Mouse (Mus musculus) neural tube, embryonic 12.5 days (tissue): ENCODE data around the gene Trak1. TPM values are rescaled to one million over a fixed set of nuclear protein-coding genes. Genes with fewer than 3 reads are reported as not detected.
"Not testable (repeated sequence)": the region's sequence is repeated elsewhere in the genome, so short reads cannot be mapped to it uniquely, and the experiment has no call there.

Experiments
- ATAC-seq: fragments of 200-750 bp; cut with Nextera tagmentation; 2 replicates; pipeline ENCODE4 v1.8.0; 2017; ENCODE audit warnings: low read depth, mild to moderate bottlenecking, moderate TSS enrichment, moderate library complexity; ENCODE audit not compliant: low FRiP score
- H3K27ac ChIP-seq: fragments of 300-500 bp; sonication (generic); 2 replicates; pipeline ENCODE4 v1.5.1; 2016
- H3K27me3 ChIP-seq: fragments of 300-500 bp; sonication (generic); replicated peaks from 2 replicates; pipeline ENCODE4 v1.6.1; 2016; ENCODE audit warnings: mild to moderate bottlenecking
- H3K36me3 ChIP-seq: fragments of 300-500 bp; sonication (generic); 2 replicates; pipeline ENCODE4 v1.6.1; 2016; ENCODE audit warnings: mild to moderate bottlenecking
- H3K4me1 ChIP-seq: fragments of 300-500 bp; sonication (generic); 2 replicates; pipeline ENCODE4 v1.6.1; 2016
- H3K4me2 ChIP-seq: fragments of 300-500 bp; sonication (generic); replicated peaks from 2 replicates; pipeline ENCODE4 v1.6.1; 2016; ENCODE audit warnings: mild to moderate bottlenecking
- H3K4me3 ChIP-seq: fragments of 300-500 bp; sonication (generic); 2 replicates; pipeline ENCODE4 v1.5.1; 2016
- H3K9ac ChIP-seq: fragments of 300-500 bp; sonication (generic); 2 replicates; pipeline ENCODE4 v1.6.1; 2016; ENCODE audit warnings: mild to moderate bottlenecking
- H3K9me3 ChIP-seq: fragments of 300-500 bp; sonication (generic); 2 replicates; pipeline ENCODE4 v1.6.1; 2016; ENCODE audit warnings: mild to moderate bottlenecking
- WGBS: fragments of 180-500 bp; shearing (Covaris S2); methylation state at CpG from one replicate; pipeline ENCODE4 v1.1.7; 2016; 5-methylcytosine and 5-hydroxymethylcytosine counted together
- polyA plus RNA-seq: library from polyadenylated mRNA; unstranded; fragments of >200 nt; fragmentation: Nextera tagmentation; extraction: Ambion mirVana; gene quantifications from 2 replicates; pipeline ENCODE4 v1.2.1, GENCODE M21; 2016

The Trak1 gene
- polyA plus RNA-seq, 1 experiment from 2014 or later: 41.7 TPM

DNA sequence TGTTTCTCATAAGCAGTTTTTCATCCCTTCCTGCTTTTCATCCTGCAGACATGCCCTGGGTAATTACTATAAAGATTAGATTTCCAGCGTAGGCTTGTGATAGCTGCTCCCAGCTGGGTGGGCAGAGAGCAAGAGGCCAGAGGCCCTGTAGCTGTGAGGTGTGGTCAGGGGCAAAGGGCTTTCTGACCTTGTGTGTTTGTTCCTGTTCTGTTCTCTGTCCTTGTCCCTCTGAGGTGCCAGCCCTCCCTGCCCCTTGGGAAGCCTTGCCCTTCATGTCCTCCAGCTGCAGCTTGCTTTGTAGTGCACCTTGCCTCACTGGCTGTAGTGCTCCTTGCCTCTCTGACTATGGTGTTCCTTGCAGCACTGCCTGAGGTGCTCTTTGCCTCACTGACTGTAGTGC is 139.2 kb downstream of the Trak1 start:
- H3K27ac ChIP-seq: no peak overlapping the region
- no peaks in the 10 kb centered on the region for H3K4me1 ChIP-seq
- H3K36me3 ChIP-seq: peaks cover 12% of the 10 kb centered on the region; the same call in 1 of the 2 replicates
- no peak overlapping the region for H3K4me3 ChIP-seq
- H3K4me2 ChIP-seq: no peak overlapping the region
- 85% methylated on average over 1 of the region's 1 CpGs for WGBS
- no peak for ATAC-seq
- H3K9ac ChIP-seq: no peak overlapping the region
- no peaks in the 10 kb centered on the region for H3K27me3 ChIP-seq
- no peaks in the 10 kb centered on the region for H3K9me3 ChIP-seq

DNA sequence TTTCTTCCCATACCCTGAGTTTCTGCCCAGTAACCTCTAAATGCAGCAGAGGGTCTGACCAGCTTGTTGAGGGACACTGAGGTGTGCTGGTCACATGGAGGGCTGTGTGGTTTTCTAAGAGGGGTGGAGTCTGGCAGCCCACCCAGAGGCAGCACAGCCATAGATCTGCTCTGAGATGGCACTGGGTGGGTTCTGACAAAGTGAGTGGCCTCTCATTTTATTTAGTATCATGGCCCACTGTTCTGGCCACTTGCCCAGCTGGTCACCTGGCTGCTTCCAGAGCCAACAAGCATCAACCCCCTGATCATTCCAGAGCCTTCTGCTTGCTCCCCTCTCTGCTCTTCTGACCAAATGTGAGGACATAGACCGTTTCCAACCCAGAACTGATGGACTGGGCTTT is 144.8 kb downstream of the Trak1 start:
- H3K9me3 ChIP-seq: no peaks in the 10 kb centered on the region
- H3K4me1 ChIP-seq: no peaks in the 10 kb centered on the region
- no peak overlapping the region for H3K4me3 ChIP-seq
- ATAC-seq: no peak
- H3K27me3 ChIP-seq: no peaks in the 10 kb centered on the region
- no peak overlapping the region for H3K4me2 ChIP-seq
- H3K27ac ChIP-seq: no peak overlapping the region
- WGBS: 87% methylated on average over 1 of the region's 1 CpGs
- no peak overlapping the region for H3K9ac ChIP-seq
- peaks cover 42% of the 10 kb centered on the region for H3K36me3 ChIP-seq

DNA sequence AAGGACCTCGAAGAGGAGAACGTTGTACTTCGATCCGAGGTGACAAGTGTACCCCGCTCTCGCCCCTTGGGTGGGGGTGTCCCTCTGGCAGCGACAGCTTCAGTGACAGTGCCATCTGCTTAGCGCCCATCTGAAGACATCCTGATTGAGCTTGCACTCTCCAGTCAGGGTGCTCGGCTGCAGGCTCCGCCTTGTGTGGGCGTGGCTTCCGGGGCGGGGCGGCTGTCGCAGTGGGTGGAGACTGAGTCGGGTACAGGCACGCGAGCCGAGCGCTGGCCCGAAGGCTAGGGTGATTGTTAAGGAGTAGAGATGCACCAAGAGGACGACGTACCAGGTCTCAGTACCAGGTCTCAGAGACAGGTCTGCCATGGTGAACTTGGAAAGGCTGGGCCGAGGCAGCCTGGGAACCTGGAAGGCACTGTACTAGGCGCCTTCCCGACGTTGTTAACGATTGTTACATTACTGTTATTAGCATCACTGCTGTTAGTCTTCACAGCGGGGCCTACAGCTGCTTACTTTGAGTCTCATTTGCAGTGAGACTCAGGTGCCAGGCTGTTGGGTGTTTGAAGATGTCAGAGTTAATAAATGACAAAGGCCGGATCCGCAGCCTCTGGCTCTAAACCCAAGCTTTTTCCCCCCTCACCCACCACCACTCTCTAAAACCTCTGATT is 146.5 kb downstream of the Trak1 start:
- Histone ChIP-seq H3K9ac (no peak overlapping the region), H3K4me3 (no peak overlapping the region), H3K27me3 (no peaks in the 10 kb centered on the region), H3K9me3 (no peaks in the 10 kb centered on the region), H3K36me3 (peaks cover 59% of the 10 kb centered on the region), H3K4me2 (no peak overlapping the region), H3K4me1 (no peaks in the 10 kb centered on the region), H3K27ac (no peak overlapping the region)
- ATAC-seq: no peak
- 75% methylated on average over 31 of the region's 31 CpGs for WGBS

DNA sequence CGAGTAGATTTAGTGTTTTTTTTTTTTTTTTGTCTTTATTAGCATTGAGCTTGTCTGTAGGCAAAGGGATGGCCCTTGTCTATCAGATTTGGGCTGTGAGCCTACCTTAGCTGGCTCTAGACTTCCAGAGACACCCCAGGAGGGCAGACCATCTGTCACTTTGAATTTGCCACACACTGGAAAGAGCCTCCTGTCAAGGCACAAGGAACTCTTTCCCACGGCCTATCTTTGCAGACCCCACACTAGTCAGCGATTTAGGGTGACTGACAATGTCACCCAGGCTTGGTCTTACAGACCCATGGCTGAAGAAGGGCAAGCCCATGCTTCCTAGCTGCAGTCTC is 147.0 kb downstream of the Trak1 start:
- WGBS: 82% methylated on average over 3 of the region's 3 CpGs
- Histone ChIP-seq H3K4me2 (no peak overlapping the region), H3K9me3 (no peaks in the 10 kb centered on the region), H3K9ac (no peak overlapping the region), H3K27ac (no peak overlapping the region), H3K27me3 (no peaks in the 10 kb centered on the region), H3K4me3 (no peak overlapping the region), H3K4me1 (no peaks in the 10 kb centered on the region), H3K36me3 (peaks cover 62% of the 10 kb centered on the region)
- ATAC-seq: no peak

DNA sequence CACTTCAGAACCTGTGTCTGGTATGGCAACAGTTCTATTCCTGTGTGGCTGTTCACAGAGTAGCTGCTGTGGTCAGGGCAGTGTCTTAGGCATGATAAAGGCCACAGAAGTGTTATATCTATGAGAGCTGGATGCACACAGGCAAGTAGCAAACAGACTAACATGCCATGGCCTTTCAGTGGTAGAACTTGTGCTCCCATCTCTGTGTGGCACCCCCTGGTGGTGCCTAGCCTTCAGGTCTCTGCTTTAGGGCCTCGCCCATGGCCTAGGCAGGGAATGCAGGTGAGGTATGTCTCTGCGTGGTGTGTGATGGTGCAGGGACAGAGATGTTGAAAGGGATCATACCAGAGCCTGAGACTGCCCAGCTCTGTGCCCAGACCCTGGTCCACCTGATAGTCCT is 148.1 kb downstream of the Trak1 start:
- Histone ChIP-seq H3K4me3 (no peak overlapping the region), H3K9me3 (no peaks in the 10 kb centered on the region), H3K4me2 (no peak overlapping the region), H3K27ac (no peak overlapping the region), H3K36me3 (peaks cover 69% of the 10 kb centered on the region), H3K9ac (no peak overlapping the region), H3K27me3 (no peaks in the 10 kb centered on the region), H3K4me1 (no peaks in the 10 kb centered on the region)
- ATAC-seq: no peak; the same call in 1 of the 2 replicates
- whole genome bisulfite sequencing: 90% methylated on average over 2 of the region's 2 CpGs

DNA sequence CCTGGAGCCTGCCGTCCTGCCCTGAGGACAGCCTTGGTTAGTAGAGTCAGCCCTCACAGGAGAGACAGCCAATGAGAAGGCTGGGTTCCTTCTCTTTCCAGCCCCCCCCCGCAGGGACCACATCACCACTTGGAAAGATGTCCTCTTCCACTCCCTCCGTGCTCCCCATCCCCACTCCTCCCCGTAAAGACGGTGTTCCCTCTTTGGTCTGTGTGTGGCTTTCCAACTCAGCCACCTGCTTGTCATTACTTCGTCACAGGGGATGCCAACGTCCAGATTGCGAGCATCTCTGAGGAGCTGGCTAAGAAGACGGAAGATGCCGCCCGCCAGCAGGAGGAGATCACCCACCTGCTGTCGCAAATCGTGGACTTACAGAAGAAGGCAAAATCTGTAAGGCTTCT is 149.1 kb downstream of the Trak1 start:
- H3K9me3 ChIP-seq: no peaks in the 10 kb centered on the region
- no peak overlapping the region for H3K4me3 ChIP-seq
- H3K4me2 ChIP-seq: no peak overlapping the region
- 93% methylated on average over 13 of the region's 13 CpGs for whole genome bisulfite sequencing
- H3K36me3 ChIP-seq: peaks cover 80% of the 10 kb centered on the region
- ATAC-seq: no peak
- H3K9ac ChIP-seq: no peak overlapping the region
- no peaks in the 10 kb centered on the region for H3K27me3 ChIP-seq
- H3K4me1 ChIP-seq: no peaks in the 10 kb centered on the region
- no peak overlapping the region for H3K27ac ChIP-seq

DNA sequence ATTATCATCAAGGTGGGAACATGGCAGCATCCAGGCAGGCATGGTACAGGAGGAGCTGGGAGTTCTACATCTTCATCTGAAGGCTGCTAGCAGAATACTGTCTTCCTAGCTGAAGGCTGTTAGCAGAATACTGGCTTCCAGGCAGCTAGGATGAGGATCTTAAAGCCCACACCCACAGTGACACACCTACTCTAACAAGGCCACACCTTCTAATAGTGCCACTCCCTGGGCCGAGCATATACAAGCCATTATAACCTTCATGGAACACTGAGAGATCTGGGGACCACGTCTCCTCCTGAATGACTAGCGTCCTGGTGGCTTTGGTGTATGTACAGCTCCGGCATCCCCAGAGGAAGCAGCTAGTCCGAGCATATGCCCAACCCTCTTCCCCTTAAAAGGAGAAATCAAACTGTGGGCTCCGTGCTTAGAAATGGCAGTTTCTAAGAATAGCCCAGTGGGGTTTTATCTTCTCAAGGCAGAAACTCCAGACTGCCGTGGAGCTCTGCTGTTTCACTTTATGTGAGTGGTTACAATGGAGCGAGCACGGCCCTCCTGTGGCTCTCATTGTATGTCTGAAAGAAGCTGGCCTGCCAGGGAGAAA is 155.1 kb downstream of the Trak1 start:
- WGBS: 42% methylated on average over 9 of the region's 9 CpGs
- ATAC-seq, H3K27ac ChIP-seq, H3K27me3 ChIP-seq, H3K9me3 ChIP-seq, H3K4me2 ChIP-seq, H3K4me3 ChIP-seq, H3K9ac ChIP-seq, H3K4me1 ChIP-seq: not testable (repeated sequence)
- H3K36me3 ChIP-seq: peaks cover 86% of the 10 kb centered on the region

DNA sequence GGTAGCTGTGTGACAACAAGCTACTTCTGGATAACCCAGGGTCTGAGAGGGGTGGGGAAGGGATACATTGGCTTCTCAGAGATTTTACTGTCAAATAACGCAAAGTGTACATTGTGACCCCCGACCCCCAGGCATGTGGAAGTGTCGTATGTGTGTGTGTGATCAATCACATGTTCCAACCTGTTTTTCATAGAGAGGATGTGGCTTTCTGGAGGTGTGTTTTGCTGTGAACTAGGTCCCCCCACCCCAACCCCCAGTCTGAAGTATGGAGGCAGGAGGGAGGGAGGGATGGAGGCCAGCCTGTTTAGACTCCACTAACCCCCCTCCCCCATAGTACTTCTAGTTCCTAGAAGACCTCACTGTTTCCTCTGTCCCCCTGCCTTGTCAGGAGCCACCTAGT is 157.6 kb downstream of the Trak1 start:
- H3K27ac ChIP-seq: no peak overlapping the region
- ATAC-seq: no peak
- WGBS: 96% methylated on average over 3 of the region's 3 CpGs
- H3K27me3 ChIP-seq: no peaks in the 10 kb centered on the region
- no peak overlapping the region for H3K4me3 ChIP-seq
- peaks cover 73% of the 10 kb centered on the region for H3K36me3 ChIP-seq
- H3K9ac ChIP-seq: no peak overlapping the region
- no peaks in the 10 kb centered on the region for H3K4me1 ChIP-seq
- no peaks in the 10 kb centered on the region for H3K9me3 ChIP-seq
- H3K4me2 ChIP-seq: no peak overlapping the region

DNA sequence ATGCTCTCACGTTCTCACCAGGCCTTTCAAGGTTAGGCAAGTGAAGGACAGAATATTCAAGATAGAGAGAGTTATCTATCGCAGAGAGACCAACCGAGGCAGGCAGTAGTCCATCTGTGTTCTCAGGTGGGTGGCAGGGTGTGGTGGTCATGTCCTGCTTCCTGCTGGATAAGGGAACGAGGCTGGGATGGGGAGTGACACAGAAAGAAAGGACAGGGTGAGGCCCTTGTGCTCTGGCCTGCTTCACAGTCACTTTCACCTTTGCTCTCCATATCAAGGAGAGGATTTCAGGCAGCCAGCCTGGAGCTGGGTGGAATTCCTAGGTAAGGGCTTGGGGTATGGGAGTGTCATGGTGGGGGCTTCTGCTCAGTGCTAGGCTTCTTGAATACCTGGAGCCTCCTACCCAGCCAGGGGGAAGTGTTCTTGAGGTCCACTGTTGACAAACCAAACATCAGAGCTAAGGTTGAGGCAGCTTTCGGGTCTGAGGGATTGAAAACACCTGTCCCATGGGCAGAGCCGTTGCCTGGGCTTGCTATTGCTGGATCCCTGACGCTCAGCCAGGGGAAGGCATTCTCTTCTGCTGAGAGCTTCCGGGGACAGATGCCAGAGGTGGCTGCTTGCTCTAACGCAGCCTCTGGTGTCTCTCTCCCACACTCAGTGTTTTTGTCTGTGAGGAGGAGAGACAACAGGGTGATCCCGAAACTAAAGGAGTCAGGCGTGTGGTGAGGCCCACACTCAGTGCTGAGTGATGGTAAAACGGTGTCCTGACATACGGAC is 159.6 kb downstream of the Trak1 start:
- 92% methylated on average over 13 of the region's 13 CpGs for WGBS

DNA sequence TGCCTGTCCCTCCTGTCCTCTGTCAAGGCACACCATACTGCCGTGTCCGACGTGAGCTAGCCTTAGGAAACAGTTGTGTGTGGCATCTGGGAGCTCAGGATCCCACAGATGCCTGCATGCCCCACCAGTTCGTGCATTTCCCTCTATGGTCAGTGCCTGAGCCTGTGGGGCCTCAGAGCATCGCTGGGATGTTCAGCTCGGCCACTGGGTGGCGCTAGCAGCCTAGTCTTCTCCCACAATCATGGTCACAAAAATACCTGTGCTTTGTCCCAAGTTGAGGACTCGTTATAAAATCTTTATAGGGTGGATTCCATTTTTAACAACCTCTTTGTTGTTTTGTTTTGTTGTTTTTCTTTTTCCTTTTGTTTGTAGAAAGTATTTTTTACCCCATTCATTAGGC is 161.2 kb downstream of the Trak1 start:
- no peak overlapping the region for H3K27ac ChIP-seq
- no peak overlapping the region for H3K9ac ChIP-seq
- H3K4me1 ChIP-seq: no peaks in the 10 kb centered on the region
- peaks cover 69% of the 10 kb centered on the region for H3K36me3 ChIP-seq
- H3K4me2 ChIP-seq: no peak overlapping the region
- no peak for ATAC-seq
- H3K27me3 ChIP-seq: no peaks in the 10 kb centered on the region
- WGBS: 24% methylated on average over 8 of the region's 8 CpGs
- H3K4me3 ChIP-seq: no peak overlapping the region
- H3K9me3 ChIP-seq: no peaks in the 10 kb centered on the region

More for the DNA sequence above, 159.6 kb downstream of the Trak1 start:
- Histone ChIP-seq H3K4me1 (no peaks in the 10 kb centered on the region), H3K9ac (no peak overlapping the region), H3K4me2 (no peak overlapping the region), H3K9me3 (no peaks in the 10 kb centered on the region), H3K36me3 (peaks cover 74% of the 10 kb centered on the region), H3K27me3 (no peaks in the 10 kb centered on the region), H3K4me3 (no peak overlapping the region), H3K27ac (no peak overlapping the region)
- ATAC-seq: no peak

DNA sequence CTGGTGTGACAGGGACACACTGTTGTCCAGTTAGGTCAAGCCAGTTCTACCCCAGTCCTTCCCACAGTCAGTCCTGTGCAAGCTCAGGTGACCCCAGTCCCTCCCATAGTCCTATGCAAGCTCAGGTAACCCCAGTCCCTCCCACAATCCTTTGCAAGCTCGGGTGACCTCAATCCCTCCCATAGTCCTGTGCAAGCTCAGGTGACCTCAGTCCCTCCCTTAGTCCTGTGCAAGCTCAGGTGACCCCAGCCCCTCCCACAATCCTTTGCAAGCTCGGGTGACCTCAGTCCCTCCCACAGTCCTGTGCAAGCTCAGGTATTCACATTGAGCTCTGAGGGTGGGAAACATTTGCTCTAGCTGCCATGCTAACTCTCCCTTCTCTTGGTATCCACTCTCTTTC is 162.6 kb downstream of the Trak1 start:
- Histone ChIP-seq H3K36me3 (peaks cover 60% of the 10 kb centered on the region), H3K9me3 (no peaks in the 10 kb centered on the region), H3K4me3 (no peak overlapping the region), H3K4me1 (no peaks in the 10 kb centered on the region), H3K27me3 (no peaks in the 10 kb centered on the region), H3K4me2 (no peak overlapping the region), H3K27ac (no peak overlapping the region), H3K9ac (no peak overlapping the region)
- WGBS: 81% methylated on average over 2 of the region's 2 CpGs
- ATAC-seq: no peak

DNA sequence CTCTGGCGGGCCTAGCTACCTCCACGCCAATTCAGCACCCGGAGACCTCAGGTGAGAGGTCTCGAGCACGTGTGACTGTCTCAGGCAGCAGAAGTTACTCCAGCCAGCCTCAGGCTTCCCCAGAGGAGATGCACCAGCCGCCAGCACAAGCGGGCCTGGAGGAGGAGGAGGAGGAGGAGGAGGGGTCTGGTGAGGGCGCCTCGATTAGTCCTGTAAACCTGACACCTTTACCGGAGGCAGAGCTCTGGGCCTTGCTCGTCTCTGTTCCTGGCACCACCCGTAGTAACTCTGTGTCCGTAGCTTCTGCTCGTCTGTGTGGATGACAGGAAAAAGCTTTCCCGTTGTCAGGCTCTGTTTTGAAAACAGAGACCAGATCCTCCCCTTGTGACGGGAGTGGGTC is 163.2 kb downstream of the Trak1 start:
- H3K27me3 ChIP-seq: no peaks in the 10 kb centered on the region

More for the DNA sequence above, 163.2 kb downstream of the Trak1 start:
- H3K27ac ChIP-seq: no peak overlapping the region
- no peak overlapping the region for H3K9ac ChIP-seq
- ATAC-seq: no peak
- H3K9me3 ChIP-seq: no peaks in the 10 kb centered on the region
- no peak overlapping the region for H3K4me2 ChIP-seq
- H3K36me3 ChIP-seq: peaks cover 54% of the 10 kb centered on the region
- no peaks in the 10 kb centered on the region for H3K4me1 ChIP-seq
- WGBS: 72% methylated on average over 16 of the region's 16 CpGs
- no peak overlapping the region for H3K4me3 ChIP-seq
